Mouse (Mus musculus): Measurements from ENCODE around the gene Rgl1.
A peak's percentile ranks its signal among the peaks of the same experiment; 100 is the strongest.

Rgl1 gene

GRCm38 (mm10) chr1:152766032-152766772, at the start of gene Rgl1, which contains the start of gene Arpc5:
TSS of gene Rgl1 (minus strand) at chr1:152766351.
TSS of gene Arpc5 (plus strand) at chr1:152766542.
- peak; percentile 98 for DNase-seq (ENCODE audit: low read depth, low spot score)

DNA sequence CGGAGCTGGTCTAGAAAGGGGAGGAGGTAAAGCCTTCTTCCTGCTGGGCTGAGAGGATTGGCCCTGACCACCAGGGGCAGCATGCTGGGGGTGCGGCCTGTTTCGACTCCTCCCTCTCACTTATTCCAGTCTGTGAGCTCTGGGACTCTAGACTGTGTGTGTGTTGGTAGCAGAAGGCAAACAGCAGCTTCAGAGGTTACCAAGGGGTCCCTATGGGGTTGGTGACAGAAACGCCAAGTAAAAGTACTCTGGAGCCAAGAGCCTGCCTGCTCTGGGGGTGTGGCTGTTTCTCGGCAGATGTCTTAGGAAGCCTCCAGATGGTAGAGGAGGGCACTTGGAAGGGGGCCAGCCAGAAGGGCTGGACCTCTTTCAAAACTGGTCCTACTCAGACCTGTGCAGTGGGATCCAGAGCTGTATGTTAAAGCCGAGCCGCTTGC, 49.1 kb upstream of the Rgl1 start:
- DNase-seq (ENCODE audit: low read depth, low spot score), result peak; percentile 93

- no peak for DNase-seq (ENCODE audit: low read depth, low spot score)
Measured at GRCm38 (mm10) chr1:152810533-152811439, 44.6 kb upstream of the Rgl1 start.

GRCm38 (mm10) chr1:152809541-152810252, 43.5 kb upstream of the Rgl1 start:
- DNase-seq (ENCODE audit: low read depth, low spot score), result peak; percentile 83

- DNase-seq (ENCODE audit: low read depth, low spot score), result no peak
Measured at GRCm38 (mm10) chr1:152808392-152808680, 42.2 kb upstream of the Rgl1 start.

DNA sequence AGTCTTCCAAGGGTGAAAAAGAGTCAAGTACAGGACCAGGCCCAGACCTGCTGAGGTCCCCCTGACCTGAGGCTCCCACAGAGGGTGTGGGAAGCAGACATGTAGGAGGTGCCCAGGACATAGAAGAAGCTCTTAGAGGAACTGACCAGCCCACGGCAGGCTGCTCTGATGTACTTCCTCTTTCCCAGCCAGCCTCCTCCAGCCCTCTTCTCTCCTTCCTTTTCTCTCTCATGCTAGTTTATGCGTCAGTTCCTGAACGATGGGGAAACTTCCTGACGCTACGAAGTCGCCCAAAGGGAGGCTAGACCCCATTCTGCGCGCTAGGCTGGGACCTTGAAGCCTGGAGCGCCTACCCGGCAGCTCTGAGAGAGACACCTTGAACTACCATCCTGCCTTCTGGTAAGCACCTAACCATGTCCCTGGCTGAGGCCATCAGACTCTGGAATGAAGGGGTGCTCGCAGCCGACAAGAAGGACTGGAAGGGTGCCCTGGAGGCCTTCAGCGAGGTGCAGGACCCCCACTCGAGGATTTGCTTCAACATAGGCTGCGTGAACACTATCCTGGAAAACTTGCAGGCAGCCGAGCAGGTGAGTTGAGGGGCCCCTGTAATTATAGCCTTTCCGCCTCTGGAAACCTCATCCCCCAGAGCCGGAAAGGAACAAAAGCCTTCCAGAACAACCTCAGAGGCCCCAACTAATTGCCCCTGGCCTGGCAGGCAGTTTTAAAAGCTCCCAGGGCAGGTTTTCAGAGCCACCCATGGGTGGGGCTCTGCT, 41.7 kb upstream of the Rgl1 start:
- no peak for DNase-seq (ENCODE audit: low read depth, low spot score)

GRCm38 (mm10) chr1:152804907-152805306, 38.8 kb upstream of the Rgl1 start:
- no peak for DNase-seq (ENCODE audit: low read depth, low spot score)

DNA sequence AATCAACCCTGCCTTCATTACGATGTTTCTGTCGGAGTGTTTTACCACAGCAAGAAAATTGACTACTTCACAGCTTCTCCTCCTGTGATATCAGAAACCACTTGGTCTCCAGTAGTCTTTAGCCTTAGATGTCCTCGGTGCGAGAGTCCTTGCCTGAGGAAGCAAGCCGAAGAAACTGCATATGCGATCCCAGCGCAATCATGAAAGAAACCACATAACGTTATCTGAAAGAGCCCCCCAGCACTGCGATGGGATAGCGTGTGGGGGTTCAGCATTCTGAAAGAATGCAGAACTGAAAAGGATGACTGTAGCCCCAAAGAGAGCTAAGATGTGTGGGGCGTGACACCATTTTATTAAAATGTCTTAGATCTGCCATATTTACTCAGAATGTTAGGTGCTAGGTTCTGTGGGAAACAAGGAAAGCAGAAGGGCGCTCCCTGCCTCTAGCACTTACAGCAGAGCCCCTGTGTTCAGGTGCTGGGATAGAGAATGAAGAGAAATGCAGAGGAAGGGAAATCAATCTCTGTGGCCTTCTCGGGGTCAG, 34.6 kb upstream of the Rgl1 start:
- DNase-seq (ENCODE audit: low read depth, low spot score), result no peak

DNA sequence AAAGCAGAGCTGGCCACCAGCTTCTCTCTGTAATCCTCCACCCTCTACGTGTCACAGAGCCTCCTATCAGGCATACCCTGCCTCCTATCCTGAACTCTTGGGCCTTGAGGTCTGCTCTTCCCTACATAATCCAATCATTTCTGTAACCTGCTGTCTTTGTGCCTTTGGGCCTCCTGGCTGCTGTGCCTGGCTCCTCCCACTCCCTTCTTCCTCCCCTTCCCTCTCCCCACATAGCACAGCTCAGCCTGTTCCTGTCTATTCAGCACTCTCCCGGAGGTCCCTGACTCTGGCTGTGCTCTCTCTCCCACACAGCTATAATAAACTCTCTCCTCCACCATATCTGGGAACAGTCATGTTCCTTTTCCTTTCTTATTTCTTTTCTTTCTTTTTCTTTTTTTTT, 33.7 kb upstream of the Rgl1 start, which contains the start of gene Ncf2:
TSS of gene Ncf2 (plus strand) at position 298 of the 400 bp plus-strand sequence.
- peak; percentile 72 for DNase-seq (ENCODE audit: low read depth, low spot score)

- peak; percentile 29 for DNase-seq (ENCODE audit: low read depth, low spot score)
Measured at GRCm38 (mm10) chr1:152798125-152798524, 32.0 kb upstream of the Rgl1 start.

DNA sequence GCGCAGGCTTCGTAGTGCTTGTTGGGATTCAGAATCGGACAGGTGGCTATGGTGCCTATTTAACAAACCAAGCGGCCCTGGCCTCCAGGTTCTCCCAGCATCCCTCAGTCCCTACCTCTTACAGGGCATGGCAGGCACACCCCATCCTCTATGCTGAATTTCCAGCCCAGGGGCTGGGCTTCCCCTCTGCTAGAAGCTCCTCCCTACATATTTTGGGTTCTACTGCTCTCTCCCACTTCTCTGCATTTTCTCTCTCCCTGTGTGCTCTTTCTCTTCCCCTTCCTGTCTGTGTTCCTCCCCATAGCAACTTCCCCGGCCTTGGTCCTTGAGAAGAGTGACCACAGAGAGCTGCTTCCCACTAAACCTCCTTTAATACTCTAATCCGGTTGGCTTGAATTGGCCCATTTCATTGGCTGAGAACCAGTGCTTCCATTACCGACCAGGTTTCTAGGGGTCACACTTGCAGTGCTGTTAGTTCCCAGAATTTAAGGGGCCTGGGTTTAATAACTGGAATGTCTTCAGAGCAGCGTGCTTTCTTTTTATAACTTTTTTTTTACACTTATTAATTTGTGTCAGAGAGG, 30.6 kb upstream of the Rgl1 start:
- peak; percentile 43 for DNase-seq (ENCODE audit: low read depth, low spot score)

DNA sequence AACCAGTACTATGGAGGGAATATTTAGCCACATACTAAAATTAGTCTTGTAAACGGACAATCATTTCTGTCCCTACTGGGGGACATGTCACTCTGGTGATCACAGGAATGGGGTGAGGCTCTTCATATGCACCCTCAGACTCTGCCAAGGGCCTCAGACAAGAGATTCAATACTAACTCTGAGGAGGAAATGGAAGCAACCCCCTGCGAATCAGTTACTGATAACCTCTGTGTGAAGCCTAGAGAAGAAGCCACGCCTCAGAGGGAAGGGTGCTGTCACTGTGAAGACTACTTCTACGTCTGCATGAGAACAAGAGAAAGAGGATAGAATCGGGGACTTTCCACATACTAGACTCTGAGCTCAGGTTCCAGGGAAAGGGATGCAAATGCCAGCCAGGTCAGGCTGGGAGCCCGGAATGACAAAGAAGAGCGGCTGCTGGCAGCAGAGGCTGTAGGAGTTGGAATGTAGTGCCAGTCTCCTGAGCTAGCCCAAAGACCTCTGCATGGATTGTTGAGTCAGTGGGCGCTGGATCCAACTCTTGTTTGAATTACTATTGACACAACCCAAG, 29.6 kb upstream of the Rgl1 start:
- peak; percentile 59 for DNase-seq (ENCODE audit: low read depth, low spot score)

- peak; percentile 92 for DNase-seq (ENCODE audit: low read depth, low spot score)
Measured at GRCm38 (mm10) chr1:152793495-152794130, 27.5 kb upstream of the Rgl1 start.

DNA sequence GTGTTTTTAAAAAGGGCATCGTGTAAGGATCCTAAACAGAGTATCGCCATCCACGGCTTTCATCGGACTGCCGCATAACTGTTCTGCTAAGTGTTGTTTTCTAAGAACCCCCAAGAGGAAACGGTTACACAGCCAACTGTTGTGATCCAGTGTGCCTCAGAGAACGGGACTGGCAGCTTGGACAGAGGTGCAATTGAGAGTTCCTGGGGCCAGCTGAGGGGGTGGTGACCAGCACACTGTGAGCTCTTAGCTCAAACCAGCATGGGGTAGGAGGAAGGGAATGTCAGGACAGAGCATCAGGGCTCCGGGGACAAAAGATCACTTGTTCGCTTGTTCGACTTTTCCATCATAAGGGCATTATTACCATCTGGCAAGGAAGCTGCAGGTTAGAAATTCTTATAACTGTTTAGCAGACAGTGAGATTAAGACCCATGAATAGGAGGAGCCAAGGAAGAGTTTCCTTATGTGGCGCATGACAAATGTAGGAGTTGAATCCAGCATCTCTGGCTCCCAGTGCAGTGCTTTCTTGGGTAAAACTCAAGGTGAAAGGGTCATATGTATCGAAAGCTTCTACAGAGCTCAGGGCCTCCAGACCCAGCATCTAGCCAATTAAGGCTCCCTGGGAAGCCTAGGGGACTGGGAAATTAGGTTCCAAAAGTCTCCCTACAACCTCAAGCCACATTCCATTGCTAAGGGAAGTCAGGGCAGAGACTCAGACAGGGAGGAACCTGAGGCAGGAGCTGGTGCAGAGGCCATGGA, 26.8 kb upstream of the Rgl1 start:
- peak; percentile 74 for DNase-seq (ENCODE audit: low read depth, low spot score)

DNA sequence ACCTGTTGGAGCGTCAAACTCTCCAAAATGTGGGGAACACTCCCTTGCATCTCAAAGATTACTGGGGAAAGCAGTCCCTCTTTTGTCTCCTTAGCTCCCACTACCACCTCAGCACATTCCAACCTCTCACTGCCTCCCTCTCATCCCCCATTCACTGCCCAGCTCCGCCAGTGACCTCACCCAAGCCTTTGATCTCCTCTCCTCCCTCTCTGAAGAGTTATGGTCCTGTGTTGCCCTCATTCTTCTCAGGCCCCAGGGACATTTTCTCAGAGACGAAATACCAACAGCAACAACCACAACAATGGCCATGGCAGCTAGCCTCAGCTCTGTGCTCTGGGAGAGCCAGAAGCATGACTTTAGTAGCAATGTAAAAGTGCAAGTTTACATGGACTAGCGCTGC, 25.1 kb upstream of the Rgl1 start:
- DNase-seq (ENCODE audit: low read depth, low spot score), result peak; percentile 55

- DNase-seq (ENCODE audit: low read depth, low spot score), result peak; percentile 68
Measured at GRCm38 (mm10) chr1:152790821-152791220, 24.7 kb upstream of the Rgl1 start.

- DNase-seq (ENCODE audit: low read depth, low spot score), result peak; percentile 94
Measured at GRCm38 (mm10) chr1:152790254-152790653, 24.1 kb upstream of the Rgl1 start.

DNA sequence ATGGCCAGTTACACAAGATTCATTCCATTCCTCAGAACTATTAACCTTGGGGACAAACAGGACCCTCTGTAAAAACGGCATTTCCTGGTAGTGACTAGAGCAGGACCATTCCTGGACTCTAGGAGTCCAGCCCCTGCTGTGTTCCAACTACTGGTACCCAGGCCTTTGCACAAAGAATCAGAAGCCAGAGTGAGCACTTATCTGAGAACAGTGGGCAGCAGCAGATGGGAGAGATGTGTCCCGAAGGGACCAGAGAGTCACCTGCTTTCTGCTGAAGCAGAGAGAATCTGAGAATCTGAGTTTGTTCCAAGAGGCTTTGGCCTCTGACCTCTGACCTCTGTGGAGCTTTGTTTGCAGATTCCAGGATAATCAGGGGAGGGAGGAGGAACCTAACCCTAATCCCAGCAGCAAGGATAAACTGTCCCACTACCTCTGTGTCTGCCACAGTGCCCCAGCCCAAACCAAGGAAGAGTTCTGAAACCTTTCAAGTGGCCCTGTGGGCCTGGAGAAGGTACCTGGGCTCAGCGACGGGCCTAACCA, 22.0 kb upstream of the Rgl1 start:
- no peak for DNase-seq (ENCODE audit: low read depth, low spot score)

DNA sequence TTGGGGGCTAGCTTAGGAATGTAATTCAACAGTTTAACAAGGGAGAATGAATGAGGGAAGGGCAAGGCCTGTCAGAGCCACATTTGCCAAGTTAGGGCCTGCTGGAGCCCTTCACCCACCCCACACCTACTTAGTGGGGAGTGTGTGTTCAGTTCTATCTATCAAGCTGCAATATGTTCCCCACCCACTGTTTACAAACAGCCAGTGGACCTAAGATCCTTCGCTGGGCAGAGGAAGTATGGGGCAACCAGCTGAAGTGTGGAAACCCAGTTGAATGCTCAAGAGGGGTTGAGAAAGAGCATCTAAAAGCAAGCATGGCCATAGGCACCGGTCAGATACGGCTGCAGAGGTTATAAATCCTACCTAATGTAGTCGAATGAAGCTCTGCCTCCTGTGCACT, 20.8 kb upstream of the Rgl1 start:
- no peak for DNase-seq (ENCODE audit: low read depth, low spot score)

Data from ZHBTc4 (cell line).